Mouse (Mus musculus): Measurements from ENCODE around the gene Ccdc90b.

DNA sequence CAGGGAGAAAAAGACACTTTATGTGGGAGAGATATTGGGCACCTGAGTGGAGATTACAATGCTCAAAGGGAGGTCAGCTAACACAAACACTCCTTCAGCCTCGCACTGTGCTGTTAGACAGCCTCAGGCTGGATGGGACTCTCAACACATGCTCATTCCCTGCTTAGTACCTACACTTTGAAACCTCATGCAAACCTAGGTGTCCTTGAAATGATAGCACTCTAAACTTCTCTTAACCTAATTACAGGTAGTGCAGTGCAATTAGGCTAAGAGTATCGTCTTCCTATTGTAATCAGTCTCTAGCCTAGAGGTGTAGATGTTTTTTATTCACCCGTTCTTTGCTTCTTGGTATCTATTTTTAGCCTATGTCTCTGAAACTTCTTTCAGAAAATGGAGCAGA lies 40.6 kb upstream of the Ccdc90b start:
- no peak for TF ChIP-seq CTCF (IDR thresholded peaks at IDR 0.05; ENCODE audit: low read depth)
- TF ChIP-seq EP300 (IDR thresholded peaks at IDR 0.05; ENCODE audit: low read depth), result no peak

Data from liver, postnatal 0 days (tissue).